ENCODE assay signal across 17 mouse cellular contexts in genomic region chr1:11872847-11873246, GRCm38 (mm10).
"Had no signal": no experiment of that assay in that cellular context is flagged by ENCODE, and none has a peak within 500 bp of the region (broad histone marks: within the 10 kb centered on the region; RNA-seq: fewer than 3 reads in every experiment).

No protein-coding gene starts in this region.

- H3K4me1 ChIP-seq: midbrain, embryonic 10.5 days; midbrain, embryonic 12.5 days; neural tube, embryonic 13.5 days; neural tube, embryonic 15.5 days had no signal

- H3K9me3 ChIP-seq: midbrain, embryonic 12.5 days; neural tube, embryonic 13.5 days; neural tube, embryonic 15.5 days had no signal

- H3K4me3 ChIP-seq: midbrain, embryonic 10.5 days; midbrain, embryonic 12.5 days; myocyte; neural tube, embryonic 13.5 days; neural tube, embryonic 15.5 days had no signal

- ATAC-seq: midbrain, embryonic 16.5 days had no signal

- H3K36me3 ChIP-seq: midbrain, embryonic 10.5 days; midbrain, embryonic 12.5 days; neural tube, embryonic 13.5 days; neural tube, embryonic 15.5 days had no signal

- H3K9ac ChIP-seq: lung, embryonic 14.5 days; midbrain, embryonic 12.5 days; neural tube, embryonic 13.5 days; neural tube, embryonic 15.5 days had no signal

- H3K4me2 ChIP-seq: lung, embryonic 14.5 days; midbrain, embryonic 12.5 days; neural tube, embryonic 13.5 days; neural tube, embryonic 15.5 days had no signal

- H3K27me3 ChIP-seq: midbrain, embryonic 12.5 days; neural tube, embryonic 13.5 days; neural tube, embryonic 15.5 days had no signal

- DNase-seq: lung, postnatal 10 days; lung, postnatal 4 days; retina, postnatal 1 day; right cerebral cortex, adult 18-20 months; right cerebral cortex, postnatal 25 days; right cerebral cortex, postnatal 4 days; spleen, adult 18-20 months; thymus, adult 2 months; thymus, postnatal 25 days; thymus, postnatal 4 days had no signal

- H3K27ac ChIP-seq: midbrain, embryonic 10.5 days; midbrain, embryonic 12.5 days; neural tube, embryonic 13.5 days; neural tube, embryonic 15.5 days had no signal
